Mouse (Mus musculus) CH12.LX (cell line): ENCODE measurements at regions not wholly inside any gene's neighbourhood (a gene's known extent, or its start where the extent isn't known, plus 50 kb on each side); places are given as distances from the start of the nearest gene placed in this dataset.

Experiments
- BHLHE40 ChIP-seq: IDR thresholded peaks from 2 replicates; pipeline ENCODE4 v1.6.1; 2011; ENCODE audit warnings: mild to moderate bottlenecking, low read depth, low read length, improper control_type of control experiment
- CHD2 ChIP-seq: IDR thresholded peaks from 2 replicates; pipeline ENCODE4 v1.6.1; 2011; ENCODE audit warnings: low read length, improper control_type of control experiment
- CTCF ChIP-seq, 2 experiments: IDR thresholded peaks in 1 of 2; conservative IDR thresholded peaks in 1 of 2; 2 replicates each; pipeline ENCODE4 v1.5.1; 2011 to 2012; ENCODE audit warnings: low read depth in 2 of 2, low read length in 2 of 2, improper control_type of control experiment in 1 of 2, inconsistent platforms in 1 of 2, mild to moderate bottlenecking in 1 of 2, moderate library complexity in 1 of 2
- EP300 ChIP-seq: IDR thresholded peaks from 2 replicates; pipeline ENCODE4 v1.6.1; 2011; ENCODE audit warnings: low read length, improper control_type of control experiment
- HCFC1 ChIP-seq: IDR thresholded peaks from 2 replicates; pipeline ENCODE4 v1.6.1; 2012; ENCODE audit warnings: low read depth, mild to moderate bottlenecking, inconsistent platforms, low read length, improper control_type of control experiment
- MEF2A ChIP-seq: IDR thresholded peaks from 2 replicates; pipeline ENCODE4 v1.6.1; 2014; ENCODE audit warnings: low read depth, mild to moderate bottlenecking, inconsistent platforms, low read length, improper control_type of control experiment, borderline replicate concordance
- MXI1 ChIP-seq: IDR thresholded peaks from 2 replicates; pipeline ENCODE4 v1.6.1; 2011; ENCODE audit warnings: mild to moderate bottlenecking, low read depth, low read length, improper control_type of control experiment
- NELFE ChIP-seq: IDR thresholded peaks from 2 replicates; pipeline ENCODE4 v1.6.1; 2011; ENCODE audit warnings: low read depth, low read length, improper control_type of control experiment
- NRF1 ChIP-seq: IDR thresholded peaks from 2 replicates; pipeline ENCODE4 v1.6.1; 2014; ENCODE audit warnings: low read depth, mild to moderate bottlenecking, inconsistent platforms, low read length, improper control_type of control experiment, moderate library complexity
- POLR2A ChIP-seq: IDR thresholded peaks from 2 replicates; pipeline ENCODE4 v1.6.1; 2011; ENCODE audit warnings: low read depth, mild to moderate bottlenecking, improper control_type of control experiment, low read length
- RAD21 ChIP-seq: IDR thresholded peaks from 2 replicates; pipeline ENCODE4 v1.6.1; 2011; ENCODE audit warnings: low read depth, mild to moderate bottlenecking, low read length, improper control_type of control experiment, moderate library complexity
- UBTF ChIP-seq: IDR thresholded peaks from 2 replicates; pipeline ENCODE4 v1.6.1; 2012; ENCODE audit warnings: low read depth, mild to moderate bottlenecking, inconsistent platforms, low read length, improper control_type of control experiment, moderate library complexity
- ZC3H11A ChIP-seq: IDR thresholded peaks from 2 replicates; pipeline ENCODE4 v1.6.1; 2012; ENCODE audit warnings: low read depth, mild to moderate bottlenecking, inconsistent platforms, low read length, improper control_type of control experiment
- ZNF384 ChIP-seq: IDR thresholded peaks from 2 replicates; pipeline ENCODE4 v1.6.1; 2012; ENCODE audit warnings: low read depth, low read length, improper control_type of control experiment, inconsistent platforms

DNA sequence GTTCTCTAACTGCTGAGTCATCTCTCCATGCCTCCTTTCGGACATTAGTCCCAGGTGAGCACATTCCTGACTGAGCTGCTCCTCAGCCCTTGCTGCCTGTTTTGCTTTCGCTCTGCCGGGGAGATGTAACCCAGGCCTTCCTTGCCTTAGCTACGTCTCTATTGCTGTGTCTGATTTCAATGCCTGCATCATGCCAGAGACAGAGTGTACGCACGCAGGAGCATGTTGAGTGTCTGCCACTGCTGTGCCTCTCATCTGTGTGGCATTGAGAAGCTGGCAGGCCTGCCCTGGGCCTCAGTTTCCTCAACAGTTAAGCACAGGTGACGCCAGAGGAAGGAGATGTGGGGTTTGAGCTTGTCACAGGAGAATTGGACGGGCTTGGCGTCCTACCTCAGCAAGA lies 55.7 kb upstream of the Eef2kmt start:
- TF ChIP-seq CTCF (conservative IDR thresholded peaks at IDR 0.05 in 1 of 2, IDR thresholded peaks at IDR 0.05 in 1 of 2; ENCODE audit: low read depth in 2 of 2, low read length in 2 of 2) (no peak), NRF1 (no peak), ZNF384 (no peak), EP300 (no peak), UBTF (no peak), HCFC1 (no peak), RAD21 (no peak), MEF2A (no peak), MXI1 (no peak), ZC3H11A (no peak), NELFE (no peak), BHLHE40 (no peak), POLR2A (no peak), CHD2 (no peak)
